Mouse (Mus musculus) lung, embryonic 15.5 days (tissue): ENCODE measurements around the gene Nrtn. TPM values are rescaled to one million over a fixed set of nuclear protein-coding genes. Genes with fewer than 3 reads are reported as not detected.

ENCODE experiments used
- ATAC-seq: fragments of 200-750 bp; cut with Nextera tagmentation; 2 replicates; pipeline ENCODE4 v1.8.0; 2017; ENCODE audit warnings: moderate number of reproducible peaks, borderline replicate concordance; ENCODE audit not compliant: low FRiP score, low TSS enrichment; ENCODE audit errors: extremely low read depth
- H3K27ac ChIP-seq: fragments of 300-500 bp; sonication (generic); 2 replicates; pipeline ENCODE4 v1.5.1; 2015; ENCODE audit warnings: moderate library complexity, mild to moderate bottlenecking, inconsistent platforms
- H3K27me3 ChIP-seq: fragments of 300-500 bp; sonication (generic); 2 replicates; pipeline ENCODE4 v1.6.1; 2015; ENCODE audit warnings: inconsistent platforms
- H3K36me3 ChIP-seq: fragments of 300-500 bp; sonication (generic); 2 replicates; pipeline ENCODE4 v1.6.1; 2015; ENCODE audit warnings: inconsistent platforms
- H3K4me1 ChIP-seq: fragments of 300-500 bp; sonication (generic); 2 replicates; pipeline ENCODE4 v1.6.1; 2015; ENCODE audit warnings: inconsistent platforms
- H3K4me2 ChIP-seq: fragments of 300-500 bp; sonication (generic); 2 replicates; pipeline ENCODE4 v1.6.1; 2015; ENCODE audit warnings: inconsistent platforms, mild to moderate bottlenecking, moderate library complexity
- H3K4me3 ChIP-seq: fragments of 300-500 bp; sonication (generic); 2 replicates; pipeline ENCODE4 v1.5.1; 2015; ENCODE audit warnings: mild to moderate bottlenecking, inconsistent platforms
- H3K9ac ChIP-seq: fragments of 300-500 bp; sonication (generic); 2 replicates; pipeline ENCODE4 v1.6.1; 2015; ENCODE audit warnings: inconsistent platforms
- H3K9me3 ChIP-seq: fragments of 300-500 bp; sonication (generic); 2 replicates; pipeline ENCODE4 v1.6.1; 2016; ENCODE audit warnings: inconsistent platforms
- WGBS: fragments of 180-500 bp; shearing (Covaris S2); methylation state at CpG from one replicate; pipeline ENCODE4 v1.1.7; 2015; 5-methylcytosine and 5-hydroxymethylcytosine counted together
- polyA plus RNA-seq: library from polyadenylated mRNA; unstranded; fragments of >200 nt; fragmentation: Nextera tagmentation; extraction: Ambion mirVana; gene quantifications from 2 replicates; pipeline ENCODE4 v1.2.1, GENCODE M21; 2015

Nrtn gene
- polyA plus RNA-seq, 1 experiment from 2014 or later = 9.4 TPM

- 62% methylated on average over 2 of the region's 2 CpGs for WGBS
- 0 out of 2 replicates have a peak overlapping the region, but pooled peaks have one; percentile 12 for H3K27ac ChIP-seq
- no peaks in the 10 kb centered on the region for H3K36me3 ChIP-seq
- ATAC-seq = no peak
- H3K4me2 ChIP-seq = no peak overlapping the region
- H3K4me3 ChIP-seq = no peak overlapping the region
- no peak overlapping the region for H3K9ac ChIP-seq
- H3K27me3 ChIP-seq = no peaks in the 10 kb centered on the region
- H3K4me1 ChIP-seq = peaks cover 22% of the 10 kb centered on the region
- H3K9me3 ChIP-seq = no peaks in the 10 kb centered on the region
These were observed 27.7 kb downstream of the Nrtn start for GRCm38 (mm10) chr17:56729656-56730055.

- 37% methylated on average over 6 of the region's 6 CpGs for WGBS
- Histone ChIP-seq H3K27ac (no peak overlapping the region), H3K4me3 (no peak overlapping the region), H3K9me3 (no peaks in the 10 kb centered on the region), H3K9ac (no peak overlapping the region), H3K27me3 (no peaks in the 10 kb centered on the region), H3K4me2 (no peak overlapping the region), H3K36me3 (no peaks in the 10 kb centered on the region), H3K4me1 (peaks cover 22% of the 10 kb centered on the region)
- no peak for ATAC-seq
These were observed 28.2 kb downstream of the Nrtn start for GRCm38 (mm10) chr17:56729151-56729550.

GRCm38 (mm10) chr17:56728117-56728516, 29.2 kb downstream of the Nrtn start:
- Histone ChIP-seq H3K4me2 (peak overlapping the region; percentile 14; the same call in 1 of the 2 replicates), H3K9ac (no peak overlapping the region), H3K4me3 (no peak overlapping the region), H3K4me1 (peaks cover 27% of the 10 kb centered on the region), H3K27ac (peak overlapping the region; percentile 34; the same call in 1 of the 2 replicates), H3K9me3 (no peaks in the 10 kb centered on the region), H3K27me3 (no peaks in the 10 kb centered on the region), H3K36me3 (no peaks in the 10 kb centered on the region)
- WGBS = 3% methylated on average over 12 of the region's 12 CpGs
- ATAC-seq = peak; percentile 59; the same call in 1 of the 2 replicates

- H3K4me2 ChIP-seq = peak overlapping the region; percentile 14; the same call in 1 of the 2 replicates
- WGBS = 9% methylated on average over 12 of the region's 12 CpGs
- H3K4me3 ChIP-seq = no peak overlapping the region
- no peak overlapping the region for H3K9ac ChIP-seq
- peak overlapping the region; percentile 34; the same call in 1 of the 2 replicates for H3K27ac ChIP-seq
- no peaks in the 10 kb centered on the region for H3K9me3 ChIP-seq
- peaks cover 27% of the 10 kb centered on the region for H3K4me1 ChIP-seq
- no peaks in the 10 kb centered on the region for H3K27me3 ChIP-seq
- ATAC-seq = no peak
- H3K36me3 ChIP-seq = peaks cover 2% of the 10 kb centered on the region; the same call in 1 of the 2 replicates
These were observed 29.7 kb downstream of the Nrtn start for GRCm38 (mm10) chr17:56727659-56728058.

- H3K9ac ChIP-seq = no peak overlapping the region
- H3K27me3 ChIP-seq = no peaks in the 10 kb centered on the region
- WGBS = 7% methylated on average over 7 of the region's 7 CpGs
- peaks cover 6% of the 10 kb centered on the region; the same call in 1 of the 2 replicates for H3K36me3 ChIP-seq
- H3K4me3 ChIP-seq = no peak overlapping the region
- 0 out of 2 replicates have a peak overlapping the region, but pooled peaks have one; percentile 14 for H3K4me2 ChIP-seq
- H3K27ac ChIP-seq = peak overlapping the region; percentile 34; the same call in 1 of the 2 replicates
- H3K4me1 ChIP-seq = peaks cover 27% of the 10 kb centered on the region
- no peaks in the 10 kb centered on the region for H3K9me3 ChIP-seq
- no peak for ATAC-seq
These were observed 30.2 kb downstream of the Nrtn start for GRCm38 (mm10) chr17:56727029-56727649.

- no peak for ATAC-seq
- H3K4me2 ChIP-seq = no peak overlapping the region
- no peak overlapping the region for H3K27ac ChIP-seq
- H3K36me3 ChIP-seq = peaks cover 16% of the 10 kb centered on the region
- H3K4me3 ChIP-seq = no peak overlapping the region
- H3K4me1 ChIP-seq = peaks cover 32% of the 10 kb centered on the region
- H3K9me3 ChIP-seq = no peaks in the 10 kb centered on the region
- H3K9ac ChIP-seq = no peak overlapping the region
- H3K27me3 ChIP-seq = no peaks in the 10 kb centered on the region
- 75% methylated on average over 11 of the region's 11 CpGs for WGBS
These were observed 33.7 kb downstream of the Nrtn start for GRCm38 (mm10) chr17:56723419-56724161.

GRCm38 (mm10) chr17:56722441-56722840, 34.9 kb downstream of the Nrtn start:
- H3K36me3 ChIP-seq = peaks cover 16% of the 10 kb centered on the region
- ATAC-seq = no peak
- H3K9me3 ChIP-seq = no peaks in the 10 kb centered on the region
- no peak overlapping the region for H3K27ac ChIP-seq
- 69% methylated on average over 5 of the region's 5 CpGs for WGBS
- H3K4me3 ChIP-seq = no peak overlapping the region
- H3K4me2 ChIP-seq = no peak overlapping the region
- no peak overlapping the region for H3K9ac ChIP-seq
- no peaks in the 10 kb centered on the region for H3K27me3 ChIP-seq
- peaks cover 27% of the 10 kb centered on the region for H3K4me1 ChIP-seq

GRCm38 (mm10) chr17:56717363-56718058, 39.8 kb downstream of the Nrtn start, which contains the start of the genes Ndufa11 and Vmac:
Gene Ndufa11, plus strand, starts transcription at chr17:56717767.
Gene Vmac, minus strand, starts transcription at chr17:56718022.
- Histone ChIP-seq H3K9me3 (no peaks in the 10 kb centered on the region), H3K27me3 (no peaks in the 10 kb centered on the region), H3K4me3 (peak within 1 kb of the TSS; percentile 76), H3K4me1 (peaks cover 27% of the 10 kb centered on the region), H3K36me3 (peaks cover 16% of the 10 kb centered on the region), H3K4me2 (peak within 1 kb of the TSS; percentile 88), H3K27ac (peak within 1 kb of the TSS; percentile 78), H3K9ac (peak within 1 kb of the TSS; percentile 84)
- peak; percentile 75 for ATAC-seq
- under 1% methylated on average over 59 of the region's 59 CpGs for WGBS

- H3K4me3 ChIP-seq = peak overlapping the region; percentile 76
- peaks cover 27% of the 10 kb centered on the region for H3K4me1 ChIP-seq
- H3K4me2 ChIP-seq = peak overlapping the region; percentile 88
- WGBS = under 1% methylated on average over 54 of the region's 55 CpGs
- H3K9me3 ChIP-seq = no peaks in the 10 kb centered on the region
- H3K27ac ChIP-seq = peak overlapping the region; percentile 78
- peak overlapping the region; percentile 84 for H3K9ac ChIP-seq
- no peaks in the 10 kb centered on the region for H3K27me3 ChIP-seq
- ATAC-seq = peak; percentile 94
- H3K36me3 ChIP-seq = peaks cover 17% of the 10 kb centered on the region
These were observed 40.5 kb downstream of the Nrtn start for GRCm38 (mm10) chr17:56716655-56717362.

- Histone ChIP-seq H3K9ac (peak overlapping the region; percentile 67), H3K4me1 (peaks cover 27% of the 10 kb centered on the region), H3K27me3 (no peaks in the 10 kb centered on the region), H3K4me3 (peak overlapping the region; percentile 76), H3K9me3 (no peaks in the 10 kb centered on the region), H3K36me3 (peaks cover 18% of the 10 kb centered on the region), H3K27ac (peak overlapping the region; percentile 78), H3K4me2 (peak overlapping the region; percentile 88)
- WGBS = 22% methylated on average over 22 of the region's 22 CpGs
- no peak for ATAC-seq
These were observed 41.2 kb downstream of the Nrtn start for GRCm38 (mm10) chr17:56715914-56716654.
